Mouse (Mus musculus) retina, postnatal 1 day (tissue): ENCODE measurements around the gene Ric8a.
"Not testable (repeated sequence)": the region's sequence is repeated elsewhere in the genome, so short reads cannot be mapped to it uniquely, and the experiment has no call there.

ENCODE experiments used
- DNase-seq: peaks from one replicate; pipeline ENCODE4 v3.0.0-alpha.2; 2012

The Ric8a gene

DNA sequence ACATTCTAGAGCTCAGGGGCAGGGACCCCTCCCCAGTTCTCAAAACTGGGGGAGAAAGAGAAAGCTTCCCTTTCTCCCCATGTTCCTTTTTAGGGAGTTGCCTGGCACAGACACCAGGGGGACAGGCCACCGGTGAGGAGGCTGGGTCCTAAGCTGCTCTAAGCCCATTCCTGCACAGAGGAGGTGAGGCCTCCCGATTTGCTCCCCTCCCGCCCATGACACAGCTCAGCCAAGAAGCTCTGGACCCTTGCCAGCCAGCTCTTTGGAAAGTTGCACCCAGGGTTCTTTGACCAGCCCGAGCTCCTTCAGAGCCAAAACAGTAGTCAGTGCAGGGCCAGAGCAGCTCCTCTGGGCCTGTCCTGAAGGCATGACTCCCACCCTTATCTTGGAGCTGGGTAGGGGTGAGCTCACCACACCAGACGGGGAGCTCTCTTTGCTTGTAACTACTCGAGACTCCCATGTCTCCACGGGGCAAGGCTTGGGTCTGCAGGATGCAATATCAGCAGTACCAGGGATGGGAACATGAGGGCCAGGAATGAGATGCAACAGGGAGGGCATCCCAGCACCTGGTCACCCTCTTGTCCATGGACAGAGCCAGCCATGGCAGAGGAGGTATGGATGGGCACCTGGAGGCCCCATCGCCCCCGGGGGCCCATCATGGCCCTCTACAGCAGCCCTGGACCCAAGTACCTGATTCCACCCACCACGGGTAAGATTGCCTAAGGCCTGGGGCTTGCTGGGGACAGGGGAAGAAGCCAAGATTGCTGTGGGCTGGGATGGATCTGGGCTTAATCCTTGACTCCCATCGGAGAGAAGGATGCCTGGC is 8.8 kb upstream of the Ric8a start, which contains the start of gene Odf3:
Odf3 (plus strand) TSS at position 51 of the 826 bp plus-strand sequence.
- DNase-seq, result no peak

DNA sequence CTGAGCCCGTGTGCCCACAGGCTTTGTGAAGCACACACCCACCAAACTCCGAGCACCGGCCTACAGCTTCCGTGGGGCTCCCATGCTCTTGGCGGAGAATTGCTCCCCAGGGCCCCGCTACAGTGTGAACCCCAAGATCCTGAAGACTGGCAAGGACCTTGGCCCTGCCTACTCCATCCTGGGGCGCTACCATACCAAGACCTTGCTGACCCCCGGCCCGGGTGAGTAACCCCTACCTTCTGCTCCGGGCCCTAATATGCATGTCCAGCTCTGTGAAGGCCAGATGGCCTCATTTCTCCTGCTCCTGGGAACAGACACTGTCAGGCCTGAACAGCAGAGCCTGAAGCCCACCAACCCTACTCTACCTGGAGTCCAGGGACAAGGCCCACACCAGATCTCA is 8.2 kb upstream of the Ric8a start:
- no peak for DNase-seq

DNA sequence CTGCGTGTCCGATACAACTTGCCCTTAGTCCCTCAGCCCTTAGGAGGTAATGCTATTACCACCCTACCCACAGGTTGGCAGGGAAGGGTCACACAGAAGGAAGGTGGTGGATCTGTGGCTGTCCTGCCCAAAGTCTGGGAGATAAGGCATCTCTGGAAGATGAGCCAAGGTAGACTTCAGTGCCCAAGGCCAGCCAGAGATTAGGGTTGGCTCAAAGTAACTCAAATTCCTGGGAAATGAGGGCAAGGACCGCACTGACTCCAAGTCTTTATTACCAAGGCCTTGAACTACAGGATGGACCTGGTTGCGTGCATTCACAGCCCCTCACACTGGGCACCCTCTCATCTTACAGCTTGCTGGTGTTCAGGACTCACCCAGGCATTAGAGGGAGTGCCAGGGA is 4.8 kb upstream of the Ric8a start:
- no peak for DNase-seq

DNA sequence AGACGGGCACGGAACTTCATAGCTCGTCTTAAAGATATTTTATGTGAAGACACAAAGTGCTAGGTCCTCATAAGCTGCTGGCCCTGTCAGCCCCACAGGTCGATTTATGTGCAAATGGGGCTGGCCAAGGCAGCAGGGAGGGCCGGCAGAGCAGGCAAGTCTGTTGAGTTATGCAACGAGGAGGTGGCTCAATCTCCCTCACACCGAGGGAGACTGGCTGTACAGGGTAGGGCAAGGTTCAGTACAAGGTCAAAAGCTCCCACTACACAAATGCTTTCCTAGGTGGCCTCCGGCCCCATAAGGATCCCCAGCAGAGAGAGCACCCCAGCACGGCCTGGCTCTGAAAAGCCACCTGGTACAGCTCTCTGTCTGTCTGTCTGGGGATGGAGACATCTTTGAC is 3.4 kb upstream of the Ric8a start:
- DNase-seq, result no peak

DNA sequence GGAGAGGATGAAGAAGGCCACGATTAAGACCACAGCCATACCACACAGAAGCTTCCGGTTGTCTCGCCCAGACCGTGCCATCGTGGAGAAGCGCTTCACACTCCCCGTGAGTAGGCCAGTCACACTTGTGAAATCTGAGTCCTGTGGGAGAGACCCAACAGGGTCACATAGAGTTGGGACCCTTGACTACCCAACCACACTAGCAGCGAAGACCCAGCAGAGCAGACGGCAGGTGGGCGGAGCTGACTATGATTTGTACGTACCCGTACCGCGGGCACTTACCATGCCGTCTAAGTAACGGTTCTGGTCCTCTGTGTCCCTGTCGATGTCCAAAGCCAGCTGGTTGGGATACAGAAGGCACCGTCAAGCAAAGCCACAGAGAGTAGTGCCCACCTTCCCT is 2.3 kb upstream of the Ric8a start:
- DNase-seq, result no peak

DNA sequence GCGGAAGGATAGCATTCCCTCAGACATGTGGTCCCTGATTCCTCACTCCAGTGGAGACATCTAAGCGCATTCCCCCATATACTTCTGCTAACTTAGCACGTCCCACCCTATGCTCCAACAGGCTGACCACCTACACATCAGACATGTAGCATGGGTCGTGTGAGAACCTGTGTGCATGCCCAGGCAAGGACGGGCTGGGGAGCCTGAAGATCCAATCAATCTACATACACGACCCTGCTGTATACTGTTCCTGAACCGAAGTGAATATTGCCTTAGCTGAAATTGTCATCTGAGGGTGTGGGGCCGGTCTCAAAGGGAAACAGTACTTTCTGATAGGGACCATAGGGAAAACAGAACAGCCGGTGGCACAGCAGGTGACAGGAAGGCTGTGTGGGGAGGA is 1.6 kb upstream of the Ric8a start:
- no peak for DNase-seq

DNA sequence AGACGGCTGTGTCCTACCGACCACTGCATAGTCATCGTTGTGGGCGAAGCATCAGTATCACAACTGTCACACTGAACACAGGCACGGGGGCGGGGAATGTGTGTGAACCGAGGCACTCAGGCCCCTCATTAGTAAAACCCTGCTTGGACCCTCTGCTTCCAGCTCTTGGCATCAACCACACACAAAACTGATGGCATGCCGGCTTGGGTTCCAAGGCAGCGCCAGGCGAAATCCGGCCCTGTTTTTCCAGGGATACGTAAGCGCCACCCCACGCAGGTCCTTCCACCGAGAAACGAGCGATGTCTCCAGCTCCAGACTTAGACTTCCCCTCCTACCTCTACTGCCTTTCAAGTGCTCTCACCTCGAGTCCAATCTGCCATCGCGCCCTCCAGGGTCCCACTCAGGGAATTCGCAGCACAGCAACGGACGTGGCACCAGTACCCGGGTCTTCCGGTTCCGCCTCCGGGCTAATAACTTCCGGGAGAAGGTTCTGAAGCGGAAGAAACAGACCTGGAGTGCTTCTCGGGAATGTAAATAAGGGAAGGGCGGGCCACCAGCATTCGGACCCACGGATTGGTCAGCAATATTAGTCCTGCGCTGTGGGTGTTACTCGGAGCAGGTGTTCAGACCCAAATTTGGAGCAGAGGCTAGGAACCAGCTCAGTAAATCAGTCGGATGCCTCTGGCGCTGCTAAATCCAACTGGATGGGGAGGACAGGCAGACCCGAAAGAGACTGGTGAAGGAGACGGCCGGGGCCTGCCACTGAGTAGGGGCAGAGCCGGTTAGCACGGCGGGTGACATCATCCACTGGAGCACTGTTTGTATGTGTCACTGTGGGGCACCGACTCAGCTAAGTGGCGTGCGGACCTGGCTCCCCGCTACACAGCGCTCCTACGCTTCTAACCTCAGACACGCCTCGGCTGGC is 635 bp upstream of the Ric8a start, which contains the start of gene Gm45785:
Gm45785 (minus strand) TSS at position 472 of the 925 bp plus-strand sequence.
- DNase-seq, result peak; percentile 94

DNA sequence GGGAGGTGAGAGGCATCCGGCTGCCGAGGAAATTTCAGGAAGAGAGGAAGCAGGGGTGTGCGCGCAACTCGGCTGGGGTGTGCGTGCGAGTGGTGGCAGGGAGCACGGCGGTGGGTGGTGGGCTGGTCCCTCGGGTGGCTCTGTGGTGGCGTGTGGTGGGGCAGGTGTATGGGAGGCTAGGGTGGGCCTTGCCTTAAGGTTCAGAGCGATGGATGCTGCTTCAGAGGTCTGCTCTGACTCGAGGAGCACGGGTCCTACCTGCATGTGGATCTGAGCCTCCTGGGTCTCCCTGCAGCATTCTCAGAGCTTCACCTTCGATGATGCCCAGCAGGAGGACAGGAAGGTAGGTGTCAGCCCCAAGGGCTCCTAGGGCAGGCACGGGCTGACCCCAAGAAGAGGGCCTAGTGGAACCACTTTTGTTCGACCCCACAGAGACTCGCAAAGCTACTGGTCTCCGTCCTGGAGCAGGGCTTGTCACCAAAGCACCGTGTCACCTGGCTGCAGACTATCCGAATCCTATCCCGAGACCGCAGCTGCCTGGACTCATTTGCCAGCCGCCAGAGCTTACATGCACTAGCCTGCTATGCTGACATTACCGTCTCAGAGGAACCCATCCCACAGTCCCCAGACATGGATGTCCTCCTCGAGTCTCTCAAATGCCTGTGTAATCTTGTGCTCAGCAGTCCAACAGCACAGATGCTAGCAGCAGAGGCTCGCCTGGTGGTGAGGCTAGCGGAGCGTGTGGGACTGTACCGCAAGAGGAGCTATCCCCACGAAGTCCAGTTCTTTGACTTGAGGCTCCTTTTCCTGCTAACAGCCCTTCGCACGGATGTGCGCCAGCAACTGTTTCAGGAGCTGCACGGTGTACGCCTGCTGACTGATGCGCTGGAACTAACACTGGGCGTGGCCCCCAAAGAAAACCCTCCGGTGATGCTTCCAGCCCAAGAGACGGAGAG is 1.1 kb downstream of the Ric8a start, which contains the start of gene Bet1l:
Bet1l (minus strand) TSS at position 28 of the 956 bp plus-strand sequence.
- DNase-seq, result peak; percentile 22

DNA sequence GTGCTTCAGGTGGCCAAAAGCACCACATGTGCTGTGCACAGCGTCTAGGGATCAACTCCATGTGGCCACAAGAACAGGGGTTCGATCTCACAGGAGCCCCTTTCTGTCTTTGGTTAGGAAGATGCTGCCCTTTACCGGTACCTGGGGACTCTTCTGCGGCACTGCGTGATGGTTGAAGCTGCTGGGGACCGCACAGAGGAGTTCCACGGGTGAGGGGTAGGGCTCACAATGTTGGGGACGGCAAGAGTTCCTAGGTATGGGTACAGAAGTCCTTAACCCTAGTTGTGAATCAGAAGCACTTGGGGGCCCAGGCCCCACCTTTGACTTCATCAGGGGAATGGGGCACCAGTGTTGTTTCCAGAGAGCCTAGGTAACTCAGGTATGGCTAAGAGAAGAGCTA is 2.0 kb downstream of the Ric8a start:
- DNase-seq, result no peak

DNA sequence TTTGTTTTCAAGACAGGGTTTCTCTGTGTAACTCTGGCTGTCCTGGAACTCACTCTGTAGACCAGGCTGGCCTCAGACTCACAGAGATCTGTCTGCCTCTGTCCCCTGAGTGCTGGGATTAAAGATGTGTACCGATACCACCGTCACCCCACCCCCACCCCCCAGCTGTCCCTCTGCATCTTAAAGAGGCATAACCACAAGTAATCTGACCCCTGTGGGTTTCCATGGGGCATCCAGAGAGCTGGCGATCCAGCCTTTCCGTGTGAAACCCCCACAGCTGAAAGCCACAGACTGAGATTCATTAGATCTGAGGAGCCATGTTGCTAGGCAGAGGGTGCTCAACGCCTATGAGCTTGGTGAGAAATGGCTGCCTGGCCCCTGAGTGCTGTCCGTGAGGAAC is 3.2 kb downstream of the Ric8a start:
- no peak for DNase-seq

DNA sequence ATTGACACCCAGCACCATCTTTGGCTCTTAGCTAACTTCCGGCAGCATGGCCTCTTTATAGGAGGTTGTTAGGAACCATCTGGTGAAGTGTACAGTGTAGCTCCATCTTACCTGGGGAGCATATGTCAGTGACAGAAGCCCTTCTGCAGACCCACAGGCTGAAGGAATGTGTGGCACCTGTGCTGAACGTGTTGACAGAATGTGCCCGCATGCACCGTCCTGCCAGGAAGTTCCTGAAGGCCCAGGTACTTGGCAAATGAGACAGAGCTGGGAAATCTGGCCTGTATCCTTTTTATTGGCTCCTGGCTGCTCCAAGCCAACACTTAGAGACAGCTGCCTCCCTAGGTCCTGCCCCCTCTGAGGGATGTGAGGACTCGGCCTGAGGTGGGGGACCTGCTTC is 4.0 kb downstream of the Ric8a start:
- no peak for DNase-seq

DNA sequence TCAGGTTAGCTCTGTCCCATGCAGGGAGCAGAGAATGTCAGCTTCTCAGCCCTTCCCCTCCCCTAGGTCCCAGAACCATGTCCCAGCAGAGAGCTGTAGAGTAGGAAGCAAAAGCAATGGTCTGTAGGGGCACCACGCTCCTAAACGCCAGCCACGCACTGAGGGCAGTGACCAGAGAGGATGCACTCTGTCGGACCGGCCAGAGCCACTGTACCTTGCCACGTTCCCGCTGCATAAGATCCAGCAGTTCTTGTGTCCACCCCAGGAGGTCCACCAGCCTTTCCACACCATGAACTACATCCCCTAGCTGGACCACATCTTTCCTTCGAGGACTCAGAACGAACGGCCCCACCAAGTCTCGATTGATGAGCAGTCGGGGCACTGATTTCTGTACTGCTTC is 8.0 kb downstream of the Ric8a start:
- DNase-seq, result no peak

DNA sequence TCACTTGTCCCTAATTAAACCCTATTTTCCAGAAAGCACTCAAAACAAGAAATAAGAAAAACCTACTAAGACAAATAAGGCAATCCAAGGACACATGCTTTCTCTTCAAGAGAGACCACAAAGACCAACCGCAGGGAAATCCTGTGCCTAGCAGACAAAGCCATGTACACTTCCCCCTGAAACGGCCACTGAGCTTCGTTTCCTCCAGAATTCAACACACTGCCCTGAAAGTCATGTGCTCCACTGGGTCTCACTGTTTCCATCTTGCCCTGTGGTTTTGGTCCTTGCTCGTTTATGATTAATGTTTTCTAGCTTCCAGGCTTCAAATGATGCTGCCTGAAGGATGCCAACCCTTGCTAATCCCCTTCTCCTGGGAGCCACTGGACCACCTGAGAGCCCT is 17.5 kb downstream of the Ric8a start:
- no peak for DNase-seq

DNA sequence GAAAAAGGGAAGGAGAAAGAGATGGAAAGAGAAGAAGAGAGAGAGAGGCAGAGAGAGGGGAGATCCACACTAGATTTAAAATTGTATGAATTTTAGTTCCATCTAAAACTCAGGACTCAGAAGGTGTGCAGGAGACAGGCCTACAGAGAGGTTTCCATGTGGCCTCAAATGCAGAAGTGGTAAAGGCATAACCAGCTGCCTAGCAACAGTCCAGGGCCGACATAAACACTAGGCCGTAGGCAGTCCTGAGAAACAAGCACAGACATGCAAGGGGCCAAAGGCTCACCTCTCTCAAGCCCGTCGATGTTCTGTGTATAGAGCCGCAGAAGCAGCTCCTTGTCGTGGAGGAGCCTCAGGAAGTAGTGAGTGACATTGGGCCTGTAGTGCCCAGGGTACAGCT is 20.6 kb downstream of the Ric8a start:
- DNase-seq, result no peak

DNA sequence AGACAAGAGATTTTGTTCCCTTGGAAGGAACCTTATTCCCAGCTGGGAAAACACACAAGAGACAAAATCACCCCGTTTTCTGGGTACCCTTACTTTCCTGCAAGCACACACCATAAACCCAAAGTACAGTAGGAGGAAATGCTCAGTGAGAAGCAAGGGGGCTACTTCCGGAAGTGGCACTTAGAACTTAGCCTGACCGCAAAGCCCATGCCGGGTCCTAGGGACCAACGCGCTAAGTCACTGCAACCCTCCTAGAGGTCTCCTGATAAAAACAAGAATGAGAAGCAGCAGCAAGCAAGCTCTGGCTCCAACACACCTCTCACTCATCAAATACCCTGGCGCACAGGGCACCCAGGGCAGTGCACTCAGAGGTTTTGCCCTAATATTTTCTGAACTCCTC is 22.6 kb downstream of the Ric8a start:
- DNase-seq, result no peak

DNA sequence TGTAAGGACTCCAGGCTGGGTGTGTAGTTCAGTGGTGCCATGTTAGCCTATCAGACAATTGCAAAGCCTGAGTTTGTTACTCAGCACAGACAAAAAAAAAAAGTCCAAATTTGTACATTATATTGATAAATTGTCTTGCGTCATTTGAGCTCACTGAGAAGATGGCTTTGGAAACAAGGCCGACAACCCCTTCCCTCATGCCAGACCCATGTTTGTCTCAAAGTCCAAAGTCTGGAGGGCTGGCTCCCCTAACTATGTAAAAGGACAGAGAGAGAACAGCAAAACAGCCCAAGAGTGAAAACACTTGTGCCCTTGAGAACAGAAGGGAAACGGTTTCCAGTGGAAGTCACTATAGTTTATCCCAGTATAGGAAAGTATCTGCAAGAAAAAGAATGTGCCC is 23.7 kb downstream of the Ric8a start:
- DNase-seq, result no peak

DNA sequence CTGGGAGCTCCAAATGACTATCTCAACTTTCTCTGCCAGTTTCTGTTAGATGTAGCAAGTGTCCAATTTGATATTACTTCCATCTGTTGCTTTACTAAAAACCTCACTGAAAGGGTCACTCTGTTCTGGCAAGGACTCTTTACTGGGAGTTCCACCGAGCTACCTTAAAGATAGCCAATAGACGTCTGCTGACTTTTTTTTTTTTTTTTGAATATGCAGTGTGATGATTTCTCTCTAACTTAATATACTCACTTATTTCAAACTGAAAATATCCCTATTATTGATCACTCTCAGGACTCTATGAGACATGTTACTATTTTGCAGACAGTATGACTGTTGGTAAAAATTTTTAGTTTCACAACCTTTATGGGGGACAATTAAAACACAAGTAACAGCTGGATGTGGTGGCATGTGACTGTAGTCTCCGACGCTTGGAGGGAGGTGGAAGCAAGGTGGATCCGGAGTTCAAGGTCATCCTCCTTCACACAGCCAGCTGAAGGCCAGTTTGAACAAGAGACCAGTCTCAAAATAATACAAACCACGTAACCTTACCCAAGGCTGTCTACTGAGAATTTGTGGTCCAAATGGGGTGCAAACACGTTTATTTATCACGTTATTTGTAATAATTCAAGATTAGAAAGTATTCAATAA is 24.2 kb downstream of the Ric8a start:
- DNase-seq, result no peak

DNA sequence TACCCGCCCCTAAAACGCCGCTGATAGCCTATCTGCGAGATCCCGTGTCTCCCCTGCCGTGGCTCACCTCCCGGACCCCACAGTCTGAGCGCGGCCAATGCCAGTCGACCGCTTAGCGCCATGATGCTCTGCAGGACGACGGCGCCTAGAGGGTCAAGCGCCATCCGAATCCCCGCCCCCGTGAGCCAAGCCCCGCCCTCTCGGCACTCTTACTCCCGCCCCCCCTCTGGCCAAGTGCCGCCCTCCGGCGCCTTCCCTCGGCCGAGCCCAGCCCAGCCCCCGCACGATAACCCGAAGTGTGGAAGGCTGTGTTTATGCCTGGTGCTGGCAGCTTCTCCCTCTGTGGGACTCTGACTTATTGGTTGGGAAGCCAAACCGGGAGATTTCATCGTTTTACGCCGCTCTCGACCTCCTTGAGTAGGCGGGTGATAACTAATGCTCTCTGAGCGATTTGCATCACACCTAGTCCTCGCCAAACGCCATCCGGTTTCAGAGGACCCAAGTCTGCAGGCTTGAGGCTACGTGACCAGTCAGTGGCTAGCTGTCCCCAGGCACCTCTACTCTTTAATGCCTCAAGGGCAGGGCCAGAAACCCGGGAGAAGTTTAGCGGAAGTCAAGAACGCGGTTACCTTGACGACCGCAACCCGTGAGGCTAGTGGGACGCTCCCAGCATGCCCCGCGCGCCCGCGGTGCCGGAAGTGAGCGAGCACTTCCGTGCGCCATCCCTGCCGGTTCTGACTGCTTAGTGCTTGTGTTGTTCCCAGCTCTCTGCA is 25.1 kb downstream of the Ric8a start, which contains the start of the genes Psmd13 and Sirt3:
Psmd13 (plus strand) TSS at position 273 of the 773 bp plus-strand sequence.
Sirt3 (minus strand) TSS at position 614 of the 773 bp plus-strand sequence.
- peak; percentile 96 for DNase-seq

DNA sequence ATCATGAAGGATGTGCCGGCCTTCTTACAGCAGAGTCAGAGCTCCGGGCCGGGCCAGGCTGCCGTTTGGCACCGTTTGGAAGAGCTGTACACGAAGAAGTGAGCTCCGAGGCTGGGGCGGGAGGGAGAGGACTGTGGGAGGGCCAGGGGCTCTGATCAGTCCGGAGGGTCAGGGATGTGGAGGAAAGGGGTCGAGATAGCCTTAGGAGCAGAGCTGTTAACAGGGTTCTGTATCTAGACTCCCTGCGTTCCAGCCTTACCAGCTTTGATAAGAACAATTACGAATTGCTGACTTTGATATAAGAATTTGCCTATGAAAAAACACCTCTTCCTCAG is 25.7 kb downstream of the Ric8a start:
- DNase-seq, result no peak

DNA sequence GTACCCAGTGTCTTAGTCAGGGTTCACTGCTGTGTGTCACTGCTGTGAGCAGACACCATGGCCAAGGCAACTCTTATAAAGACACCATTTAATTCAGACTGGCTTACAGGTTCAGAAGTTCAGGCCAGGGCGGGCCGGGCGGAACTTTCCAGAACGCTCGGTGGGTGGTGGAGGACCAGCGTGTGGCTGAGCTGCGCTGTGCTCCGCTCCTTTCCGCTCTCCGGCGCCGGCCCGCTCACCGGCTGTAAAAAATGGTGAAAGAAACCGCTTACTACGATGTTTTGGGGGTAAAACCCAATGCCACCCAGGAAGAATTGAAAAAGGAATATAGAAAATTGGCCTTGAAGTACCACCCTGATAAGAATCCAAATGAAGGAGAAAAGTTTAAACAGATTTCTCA is 33.9 kb downstream of the Ric8a start:
- not testable (repeated sequence) for DNase-seq

DNA sequence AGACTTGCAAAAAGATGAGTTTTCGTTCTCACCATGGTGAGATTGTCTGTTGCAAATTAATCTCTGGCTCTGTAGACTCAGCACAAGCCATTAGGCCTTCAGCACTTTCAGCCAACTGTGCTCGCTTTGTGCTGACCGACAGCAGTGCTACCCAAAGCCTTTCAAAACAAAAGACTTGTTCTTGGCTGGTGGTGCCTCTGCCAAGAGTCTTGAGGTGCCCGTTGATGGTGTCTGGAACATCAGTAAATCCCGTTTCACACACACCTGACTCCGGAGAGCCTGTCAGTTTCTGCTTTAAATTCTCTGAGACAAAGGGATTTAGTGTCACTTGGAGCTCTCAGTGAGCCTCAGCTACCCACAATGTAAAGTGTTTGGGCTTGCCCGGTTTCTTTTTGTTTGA is 37.3 kb downstream of the Ric8a start:
- no peak for DNase-seq
